Mouse (Mus musculus): ENCODE measurements at regions not wholly inside any gene's neighbourhood (a gene's known extent, or its start where the extent isn't known, plus 50 kb on each side); places are given as distances from the start of the nearest gene placed in this dataset.

DNA sequence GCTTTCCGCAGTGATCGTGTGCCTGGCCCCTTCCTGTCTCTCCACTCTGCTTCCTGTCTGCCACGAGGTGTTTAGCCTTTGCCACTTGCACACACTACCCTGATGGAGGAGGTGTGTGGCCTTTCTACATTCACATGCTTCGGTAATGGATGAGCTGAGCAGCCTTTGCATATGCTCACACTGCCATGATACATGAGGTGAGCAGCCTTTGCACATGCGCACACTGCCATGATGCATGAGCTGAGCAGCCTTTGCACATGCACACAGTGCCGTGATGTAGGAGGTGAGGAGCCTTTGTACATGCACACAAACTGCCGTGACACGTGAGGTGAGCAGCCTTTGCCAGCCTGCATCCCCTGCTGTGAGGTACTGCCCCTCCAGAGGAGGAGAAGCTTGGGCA, 58.3 kb downstream of the Erv3 start:
- no peak for DNase-seq (ENCODE audit: low spot score in 2 of 2)

DNA sequence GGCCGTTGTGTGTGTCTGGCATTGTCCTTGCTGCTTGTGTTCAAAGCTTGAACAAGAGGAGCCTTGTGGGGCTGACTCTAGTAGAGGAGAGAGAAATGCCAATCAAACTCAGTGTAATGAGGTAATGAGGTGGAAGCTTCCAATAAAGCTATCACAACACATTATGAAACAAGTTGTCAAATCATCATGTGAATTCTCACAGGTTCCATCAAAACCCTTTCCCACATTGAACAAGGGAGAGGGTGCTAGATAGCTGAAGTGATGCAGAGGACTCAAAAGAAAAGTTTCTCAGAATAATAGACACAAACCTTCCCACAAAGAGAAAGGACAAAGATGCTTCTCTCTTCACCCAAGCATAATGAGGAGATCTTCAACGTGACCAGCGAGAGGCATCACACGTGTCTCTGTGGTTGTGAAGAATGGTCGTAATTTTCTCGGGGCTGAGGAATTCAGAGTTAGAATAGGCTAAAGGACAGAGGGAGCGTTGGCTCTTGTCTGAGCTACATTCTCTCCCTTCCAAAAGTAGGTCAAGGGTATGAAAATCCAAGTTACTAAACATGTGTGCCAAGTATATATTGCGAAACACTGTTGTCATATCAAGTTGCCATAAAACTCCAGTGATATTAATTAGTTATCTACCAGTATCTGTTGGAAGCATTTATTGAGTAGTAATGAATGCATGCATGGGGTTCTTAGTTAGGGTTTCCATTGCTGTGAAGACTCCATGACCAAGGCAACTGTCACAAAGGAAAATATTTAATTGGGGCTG, 59.2 kb downstream of the Erv3 start:
- DNase-seq (ENCODE audit: low spot score in 2 of 2) = no peak

DNA sequence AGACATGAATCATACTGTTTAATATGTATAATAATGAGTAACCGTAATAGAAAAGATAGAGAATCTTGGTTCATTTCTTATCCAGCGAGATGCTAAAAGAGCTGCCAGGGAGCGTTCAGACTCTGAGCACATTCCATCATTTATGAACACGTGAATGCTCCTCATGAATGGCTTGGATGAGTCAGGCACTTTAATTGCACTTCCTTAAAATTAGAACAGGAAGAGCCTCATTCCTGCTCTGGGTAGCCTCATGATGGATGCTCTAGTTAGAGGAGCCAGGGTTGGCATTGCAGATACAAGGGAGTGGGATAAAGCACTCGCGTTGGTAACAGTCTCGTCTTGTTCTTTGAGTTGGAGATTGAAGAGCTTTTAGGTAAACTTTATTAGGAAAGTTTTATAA, 60.1 kb downstream of the Erv3 start:
- DNase-seq (ENCODE audit: low spot score in 2 of 2) = no peak

DNA sequence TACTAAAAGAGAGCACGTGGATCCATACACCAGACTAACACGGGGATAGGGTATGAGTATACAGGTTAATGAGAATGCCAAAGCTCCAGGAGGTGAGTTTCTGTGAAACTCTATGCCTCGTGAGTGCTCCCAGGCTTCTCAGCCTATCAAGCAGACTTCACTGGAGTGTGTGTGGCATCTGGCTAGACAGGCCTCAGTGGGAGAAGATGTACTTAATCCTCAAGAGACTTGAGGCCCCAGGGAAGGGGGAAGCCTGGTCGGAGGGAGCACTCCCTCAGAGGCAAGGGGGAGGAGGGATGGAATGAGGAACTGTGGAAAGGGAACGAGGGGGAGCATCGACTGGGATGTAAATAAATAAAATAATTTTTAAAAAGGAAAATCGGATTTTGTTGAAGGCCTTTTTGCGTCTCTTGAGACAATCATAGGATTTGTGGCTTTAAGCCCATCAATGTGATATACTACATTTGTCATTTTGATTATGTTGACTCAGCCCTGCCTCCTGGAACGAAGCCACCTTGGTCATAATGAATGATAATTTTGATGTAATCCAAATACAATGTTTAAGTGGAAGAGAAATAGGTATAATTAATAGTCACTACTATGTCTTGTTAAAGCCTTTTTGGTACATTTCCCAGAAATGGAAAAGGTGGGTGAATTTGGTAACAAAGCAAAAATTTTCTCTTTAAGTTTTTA, 62.4 kb downstream of the Erv3 start:
- DNase-seq (ENCODE audit: low spot score in 2 of 2) = no peak

DNA sequence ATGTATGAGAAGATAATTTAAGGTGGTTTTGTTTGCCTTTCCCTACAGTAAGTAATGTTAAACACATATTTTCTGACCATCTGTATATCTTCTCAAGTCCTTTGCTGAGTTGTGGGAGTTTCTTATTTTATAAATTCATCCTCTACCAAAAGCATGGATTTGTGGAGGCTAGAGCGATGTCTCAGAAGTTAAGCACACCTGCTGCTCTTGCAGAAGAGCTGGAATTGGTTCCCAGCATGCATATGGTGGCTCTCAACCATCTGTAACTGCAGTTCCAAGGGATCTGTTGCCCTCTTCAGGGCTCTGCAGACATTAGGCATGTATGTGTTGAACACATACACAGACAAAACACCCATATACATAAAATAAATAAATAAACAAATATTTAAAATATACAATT, 84.2 kb downstream of the Erv3 start:
- no peak for DNase-seq (ENCODE audit: low spot score in 2 of 2)

DNA sequence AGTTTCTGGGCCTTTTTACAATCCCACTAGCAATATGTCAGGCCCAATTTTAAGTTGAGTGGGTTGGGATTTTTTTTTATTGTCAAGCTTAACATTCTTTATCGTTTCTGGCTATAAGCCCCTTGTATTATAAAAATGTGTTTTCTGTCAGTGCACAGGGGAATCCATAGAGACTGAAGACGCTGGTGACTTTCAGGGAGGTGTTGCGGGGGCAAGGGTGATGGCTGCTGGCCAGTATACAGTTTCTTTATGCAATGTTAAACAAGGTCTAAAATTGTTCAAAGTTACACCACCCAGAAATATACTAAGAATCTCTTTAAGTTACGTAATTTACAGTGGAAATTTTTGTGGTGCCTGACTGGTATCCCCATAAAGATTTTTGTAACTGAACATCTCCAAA, 85.9 kb downstream of the Erv3 start:
- DNase-seq (ENCODE audit: low spot score in 2 of 2) = no peak

DNA sequence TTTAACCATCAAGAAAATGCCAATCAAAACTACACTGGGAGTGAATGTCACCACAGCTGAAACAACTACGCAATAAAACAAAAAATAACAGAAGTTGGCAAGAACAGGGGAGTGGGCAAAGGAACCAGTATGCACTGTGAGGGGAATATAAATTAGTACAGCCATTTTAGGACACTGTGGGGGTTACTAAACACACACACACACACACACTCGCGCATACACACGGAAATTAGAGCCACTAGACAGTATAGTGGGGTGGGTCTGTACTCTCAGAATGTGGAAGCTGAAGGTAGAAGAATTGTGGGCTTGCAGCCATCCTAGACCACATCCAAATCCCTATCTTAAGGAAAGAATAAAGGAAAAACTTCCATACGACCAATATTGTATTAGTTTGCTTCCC, 87.4 kb downstream of the Erv3 start:
- no peak for DNase-seq (ENCODE audit: low spot score in 2 of 2)

DNA sequence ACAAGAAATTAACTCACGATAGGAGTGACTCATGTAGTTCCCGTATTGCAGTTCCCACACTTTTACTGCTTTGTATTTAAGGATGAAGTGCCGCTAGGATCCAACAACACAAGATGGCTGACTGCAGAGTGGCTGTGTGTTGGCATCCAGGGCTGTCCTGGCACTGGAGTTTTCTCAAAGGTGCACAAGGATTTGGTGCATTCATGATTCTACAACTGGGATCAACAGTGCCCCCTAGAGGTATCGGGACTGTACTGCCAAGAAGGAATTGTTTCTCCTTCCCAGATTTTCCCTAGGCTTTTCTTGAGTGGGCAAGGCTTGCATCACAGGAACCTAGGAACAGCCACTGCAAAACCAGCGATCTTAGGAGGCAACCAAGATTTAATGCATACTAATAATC, 88.7 kb downstream of the Erv3 start:
- peak in 1 of 2 experiments; percentile 59 for DNase-seq (ENCODE audit: low spot score in 2 of 2)

DNA sequence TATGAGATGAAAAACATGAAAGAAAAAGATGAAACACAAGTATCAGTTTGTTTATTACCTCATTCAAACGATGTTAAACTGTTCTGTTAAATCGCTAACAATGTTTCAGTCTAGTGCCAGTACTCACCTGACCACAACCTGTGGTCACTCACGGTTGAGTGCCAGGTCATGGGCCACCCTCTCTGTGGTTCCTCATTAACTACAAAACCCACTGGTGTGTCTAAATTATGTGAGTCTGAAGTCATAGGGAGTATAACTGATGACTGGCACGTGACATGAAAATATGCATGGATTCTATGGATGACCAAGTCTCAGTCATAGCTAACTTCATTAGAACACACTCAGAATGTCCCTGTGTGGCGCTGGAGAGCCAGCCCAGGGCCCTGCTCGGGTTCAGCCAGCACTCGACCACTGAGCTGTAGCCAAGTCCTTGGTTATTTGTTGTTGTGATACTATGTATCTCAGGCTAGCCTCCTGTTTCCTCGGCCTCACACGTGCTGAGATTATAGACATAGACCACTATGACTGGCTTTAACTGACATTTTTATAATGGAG, 89.8 kb downstream of the Erv3 start:
- DNase-seq (ENCODE audit: low spot score in 2 of 2) = no peak

DNA sequence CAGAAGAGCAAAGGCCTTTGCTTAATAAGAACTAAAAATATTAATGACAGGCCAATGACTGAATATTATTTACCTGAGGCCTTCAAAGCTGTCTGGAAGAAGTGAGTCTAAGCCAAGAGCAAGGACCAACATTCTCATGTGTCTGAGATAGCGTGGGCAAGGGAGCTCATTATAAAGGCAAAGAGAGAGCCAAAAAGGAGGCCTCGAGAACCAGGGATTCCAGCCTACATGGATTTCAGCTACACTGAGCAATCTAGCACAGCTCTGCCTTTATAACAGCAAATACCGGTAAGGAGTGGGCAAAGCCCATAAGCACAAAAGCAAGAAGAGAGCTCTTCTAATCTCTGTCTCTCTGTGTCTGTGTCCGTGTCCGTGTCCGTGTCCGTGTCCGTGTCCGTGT, 93.0 kb downstream of the Erv3 start:
- no peak for DNase-seq (ENCODE audit: low spot score in 2 of 2)

DNA sequence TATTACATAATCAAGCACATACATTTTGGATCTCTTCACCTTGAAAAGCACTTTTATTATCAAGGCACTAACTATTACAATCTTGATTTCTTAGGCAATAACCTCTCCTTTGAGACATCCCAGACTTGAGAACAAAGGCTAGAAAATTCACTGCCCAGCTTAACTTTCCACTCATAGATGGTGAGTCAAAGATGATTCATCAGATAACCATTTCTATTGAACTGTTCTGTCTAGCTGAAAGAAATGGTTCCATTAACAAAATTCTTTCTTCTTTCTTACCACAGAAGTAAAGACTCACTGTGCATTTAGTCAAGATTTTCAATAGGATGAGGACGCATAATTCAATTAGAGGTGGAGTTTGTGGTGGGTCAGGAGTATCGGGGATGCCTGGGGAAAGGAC, 98.0 kb downstream of the Erv3 start:
- DNase-seq (ENCODE audit: low spot score in 2 of 2) = no peak

DNA sequence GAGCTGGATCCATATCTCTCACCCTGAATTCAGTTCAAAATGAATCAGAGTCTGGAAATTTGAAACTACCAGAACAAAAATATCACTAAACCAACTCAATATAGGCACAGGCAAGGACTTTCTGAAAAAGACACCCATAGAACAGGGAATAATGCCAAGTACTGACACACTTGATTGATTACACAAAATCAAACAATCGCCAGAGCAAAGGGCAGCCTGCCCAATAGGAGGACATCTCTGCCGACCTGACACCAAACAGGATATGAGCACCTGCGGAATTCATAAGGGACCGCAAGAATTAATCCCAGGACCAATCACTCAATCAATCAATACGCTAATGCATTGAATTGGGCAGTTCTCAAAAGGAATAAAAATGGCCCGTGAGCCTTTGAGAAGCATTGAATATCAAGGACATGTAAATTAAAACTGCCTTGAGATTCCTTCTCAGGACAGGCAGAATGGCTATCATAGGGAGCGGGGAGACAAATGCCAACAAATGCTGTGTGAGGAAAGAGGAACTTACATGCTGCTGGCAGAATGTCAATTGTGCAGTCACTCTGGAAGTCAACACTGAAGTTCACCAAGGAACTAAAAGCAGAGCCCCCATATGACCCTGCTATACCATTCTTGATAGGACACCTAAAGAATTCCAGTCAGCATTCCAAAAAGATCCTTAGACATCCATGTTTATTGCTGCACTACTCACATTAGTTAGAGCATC, 102.2 kb downstream of the Erv3 start:
- DNase-seq (ENCODE audit: low spot score in 2 of 2) = no peak

DNA sequence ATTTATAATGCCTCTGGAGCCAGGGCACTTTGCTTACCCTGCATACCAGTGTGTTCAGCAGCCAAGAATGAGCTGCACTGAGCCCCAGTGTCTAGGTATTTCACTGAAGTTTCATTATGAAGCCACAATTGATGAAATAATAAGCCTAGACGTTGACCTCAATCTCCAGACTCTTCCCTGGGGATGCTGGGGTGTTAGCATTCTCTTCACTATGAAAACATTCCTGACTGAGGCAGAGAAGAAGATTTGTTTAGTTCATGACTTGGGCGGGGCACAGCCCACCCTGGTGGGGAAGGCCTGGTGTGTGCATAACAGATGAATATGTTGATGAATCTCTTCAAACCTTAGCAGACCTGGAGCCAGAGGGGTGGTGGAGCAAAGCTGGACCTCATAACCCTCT, 104.4 kb downstream of the Erv3 start:
- DNase-seq (ENCODE audit: low spot score in 2 of 2) = no peak

DNA sequence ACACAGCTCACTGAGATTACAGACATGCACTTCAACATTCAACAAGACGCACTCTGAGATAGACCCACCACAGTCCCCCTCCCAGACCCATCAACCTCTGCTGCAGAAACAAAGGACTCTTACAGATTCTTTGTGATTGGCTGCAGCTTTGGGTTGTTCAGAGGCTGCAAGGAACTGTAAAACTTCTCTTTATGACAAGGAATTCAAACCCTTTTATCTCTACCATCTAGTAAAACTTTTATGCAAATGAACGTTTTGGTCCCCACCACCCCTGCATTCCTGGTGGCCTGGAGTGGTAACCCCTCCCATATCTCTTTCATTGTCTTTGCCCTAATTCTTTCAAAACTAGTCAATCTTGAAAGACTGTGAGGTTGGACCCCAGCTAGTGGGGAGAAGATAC, 106.1 kb downstream of the Erv3 start:
- no peak for DNase-seq (ENCODE audit: low spot score in 2 of 2)

DNA sequence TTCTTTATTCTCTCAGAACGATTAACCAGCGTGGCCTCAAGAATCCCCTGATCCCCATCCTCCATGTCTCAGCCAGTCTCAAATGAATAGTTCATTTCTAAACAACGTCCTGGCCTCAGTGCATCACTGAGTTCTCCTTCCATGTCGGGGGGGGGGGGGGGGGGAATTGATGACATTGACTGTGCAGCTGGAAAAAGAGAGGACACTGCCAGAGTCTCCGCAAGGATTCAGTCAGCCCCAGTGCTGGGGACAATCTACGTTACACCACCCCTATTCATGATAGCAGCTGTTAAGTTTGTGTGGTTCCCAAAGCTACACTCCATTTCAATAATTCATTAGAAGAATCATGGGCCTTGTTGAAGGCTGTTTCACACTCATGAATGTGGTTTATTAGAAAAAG, 108.9 kb downstream of the Erv3 start:
- DNase-seq (ENCODE audit: low spot score in 2 of 2) = no peak

DNA sequence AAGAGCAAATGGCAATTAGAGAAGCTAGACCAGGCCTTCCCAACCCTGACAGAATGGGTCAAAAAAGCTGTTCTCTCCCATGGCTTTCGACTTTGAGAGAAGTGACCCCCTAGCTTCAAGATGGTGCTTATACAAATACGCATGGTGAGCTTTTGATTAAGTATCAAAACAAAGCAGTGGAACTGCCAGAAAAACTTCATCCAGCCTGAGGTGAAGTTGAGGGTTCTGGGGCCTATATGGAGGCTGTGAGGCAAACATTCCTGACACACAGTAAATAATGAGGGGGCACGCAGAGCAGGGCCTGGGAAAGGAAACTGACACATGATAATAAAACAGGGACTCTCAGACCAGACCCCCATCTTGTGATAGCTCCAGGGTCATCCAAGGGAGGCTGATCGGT, 109.3 kb downstream of the Erv3 start:
- no peak for DNase-seq (ENCODE audit: low spot score in 2 of 2)

DNA sequence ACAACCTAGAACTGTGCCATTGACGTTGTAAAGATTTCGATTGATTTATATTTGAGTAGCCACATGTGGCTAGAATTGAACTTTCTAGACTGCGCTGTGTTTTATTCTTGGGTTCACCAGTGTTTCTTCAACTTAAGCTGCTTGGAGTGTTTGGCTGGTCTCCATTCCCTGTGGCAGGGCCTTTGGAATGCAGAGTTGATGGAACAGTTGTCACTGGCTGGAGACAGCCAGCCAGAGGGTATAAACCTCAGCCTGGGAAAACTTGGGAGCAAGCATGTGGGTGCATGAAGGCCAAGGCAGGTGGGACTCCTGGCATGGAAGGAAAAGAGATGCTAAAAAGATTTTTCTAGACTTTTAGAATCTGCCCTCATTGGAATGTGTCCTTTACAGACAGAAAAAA, 109.8 kb downstream of the Erv3 start:
- DNase-seq (ENCODE audit: low spot score in 2 of 2) = no peak

DNA sequence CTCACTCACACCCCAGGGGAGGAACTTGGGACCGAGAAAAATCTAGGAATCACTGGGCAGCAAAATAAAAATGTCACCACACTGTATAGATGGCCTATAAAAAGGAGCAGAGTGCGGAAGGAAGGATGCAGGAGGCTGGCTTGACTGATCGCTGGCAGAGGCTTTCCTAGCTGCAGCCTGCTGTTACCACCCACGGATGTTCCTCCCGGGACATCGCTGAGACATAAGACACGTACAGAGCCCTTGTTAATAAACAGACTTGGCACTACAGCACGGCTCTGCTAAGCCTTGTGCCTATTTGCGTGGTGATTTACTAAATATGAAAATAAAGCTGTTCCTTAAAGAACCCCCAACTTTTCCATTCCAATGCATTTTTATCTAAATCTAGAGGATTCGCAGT, 110.8 kb downstream of the Erv3 start:
- peak; percentile 53 to 56 for DNase-seq (ENCODE audit: low spot score in 2 of 2)

DNA sequence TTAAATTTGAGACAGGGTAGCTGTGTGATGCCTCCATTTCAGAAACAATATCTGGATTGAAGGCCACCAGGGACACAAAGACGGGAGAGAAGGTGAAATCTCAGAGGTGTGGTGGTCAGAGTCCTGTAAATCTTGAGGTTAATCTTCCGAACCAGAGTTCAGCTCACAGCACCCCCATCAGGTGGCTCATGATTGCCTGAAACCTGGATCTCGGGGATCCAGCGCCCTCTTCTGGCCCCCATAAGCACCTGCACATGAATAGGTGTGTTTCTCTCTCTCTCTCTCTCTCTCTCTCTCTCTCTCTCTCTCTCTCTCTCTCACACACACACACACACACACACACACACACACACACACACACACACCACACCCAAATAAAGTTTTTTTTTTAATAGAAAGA, 111.8 kb downstream of the Erv3 start:
- DNase-seq (ENCODE audit: low spot score in 2 of 2) = no peak

DNA sequence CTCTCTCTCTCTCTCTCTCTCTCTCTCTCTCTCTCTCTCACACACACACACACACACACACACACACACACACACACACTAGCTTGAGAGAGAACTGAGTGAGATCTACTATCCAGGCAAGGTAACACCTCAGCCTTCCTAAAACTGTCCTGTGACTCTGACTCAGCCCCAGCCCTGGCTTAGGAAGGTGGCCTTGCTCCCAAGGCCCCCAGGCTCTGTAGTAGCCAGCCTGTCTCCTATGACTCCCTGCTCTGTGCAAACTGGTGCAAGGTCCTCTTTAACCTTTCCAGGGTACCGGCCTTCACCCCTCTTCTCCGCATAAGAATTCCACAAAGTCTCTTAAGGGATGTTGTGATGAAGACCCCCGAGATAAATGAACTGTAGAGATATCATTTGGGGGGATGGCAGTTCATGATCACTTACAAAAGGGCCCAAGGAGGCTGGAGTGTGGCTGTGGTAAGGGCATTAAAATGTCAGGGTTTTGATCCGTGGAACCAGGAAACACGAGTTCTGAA, 114.1 kb downstream of the Erv3 start:
- no peak for DNase-seq (ENCODE audit: low spot score in 2 of 2)

DNA sequence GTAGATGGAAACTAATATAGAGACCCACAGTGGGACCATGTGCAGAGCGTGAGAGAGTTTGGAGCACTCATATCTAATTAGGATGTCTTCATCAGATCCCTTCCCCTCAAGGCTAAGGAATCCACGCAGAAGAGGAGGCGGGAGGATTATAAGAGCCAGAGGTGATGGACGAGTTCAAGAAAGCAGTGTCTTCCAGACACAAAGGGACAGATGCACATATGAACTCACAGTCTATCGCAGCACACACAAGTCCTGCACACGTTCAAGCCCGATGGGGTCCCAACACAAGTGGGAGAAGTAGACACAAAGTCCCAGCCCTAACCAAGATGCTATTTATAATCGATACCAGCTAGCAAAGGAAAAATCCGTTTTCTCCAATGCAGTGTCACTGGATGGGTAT, 114.6 kb downstream of the Erv3 start:
- DNase-seq (ENCODE audit: low spot score in 2 of 2) = no peak

DNA sequence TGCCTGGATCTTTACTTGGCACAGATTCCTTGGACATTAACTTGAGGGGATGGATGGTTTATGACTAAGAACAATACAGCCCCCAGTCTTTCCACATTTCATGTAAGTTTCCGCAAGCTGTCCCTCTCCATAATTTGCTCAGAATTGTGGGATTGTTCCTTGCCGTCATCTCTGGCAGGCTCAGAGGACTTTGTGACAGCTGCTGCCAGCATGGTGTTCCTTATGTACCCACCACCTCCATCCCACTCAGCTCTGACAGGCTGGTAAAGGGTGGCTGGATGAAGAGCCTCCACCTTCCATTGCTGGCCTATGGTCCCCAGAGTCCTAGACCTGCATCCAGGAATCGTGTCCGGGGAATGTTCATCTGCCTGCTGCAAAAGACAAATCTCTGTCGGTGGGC, 119.1 kb downstream of the Erv3 start:
- no peak for DNase-seq (ENCODE audit: low spot score in 2 of 2)

DNA sequence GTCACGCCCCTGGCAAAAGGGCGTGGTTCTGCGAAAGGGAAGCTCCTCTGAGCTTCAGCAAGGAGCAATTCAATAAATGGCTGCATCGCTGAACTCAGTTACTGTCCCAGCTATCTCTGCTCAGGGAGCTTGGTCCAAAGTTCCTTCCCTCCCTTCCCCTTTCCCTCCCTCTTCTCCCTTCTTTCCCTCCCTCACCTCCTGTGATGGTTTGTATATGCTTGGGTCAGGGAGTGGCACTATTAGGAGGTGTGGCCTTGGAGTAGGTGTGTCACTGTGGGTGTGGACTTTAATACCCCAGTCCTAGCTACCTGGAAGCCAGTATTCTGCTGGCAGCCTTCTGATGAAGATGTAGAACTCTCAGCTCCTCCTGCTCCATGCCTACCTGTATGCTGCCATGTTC, 120.5 kb downstream of the Erv3 start:
- DNase-seq (ENCODE audit: low spot score in 2 of 2) = no peak

All from frontal cortex, postnatal 14 days (tissue).